Mouse (Mus musculus) adrenal gland, postnatal 10 days (tissue): Measurements from ENCODE around the gene Sema6d. TPM values are rescaled to one million over a fixed set of nuclear protein-coding genes. Genes with fewer than 3 reads are reported as not detected.

Source experiments
- DNase-seq: peaks from one replicate; pipeline ENCODE4 v3.0.0; 2021; ENCODE audit warnings: mixed read lengths
- total RNA-seq, 2 experiments: library from RNA; stranded (reverse); gene quantifications; 2 replicates each; pipeline ENCODE4 v1.2.3; 2021

The Sema6d gene
- total RNA-seq, 2 experiments from 2014 or later, result 17.3 to 22.2 TPM

DNA sequence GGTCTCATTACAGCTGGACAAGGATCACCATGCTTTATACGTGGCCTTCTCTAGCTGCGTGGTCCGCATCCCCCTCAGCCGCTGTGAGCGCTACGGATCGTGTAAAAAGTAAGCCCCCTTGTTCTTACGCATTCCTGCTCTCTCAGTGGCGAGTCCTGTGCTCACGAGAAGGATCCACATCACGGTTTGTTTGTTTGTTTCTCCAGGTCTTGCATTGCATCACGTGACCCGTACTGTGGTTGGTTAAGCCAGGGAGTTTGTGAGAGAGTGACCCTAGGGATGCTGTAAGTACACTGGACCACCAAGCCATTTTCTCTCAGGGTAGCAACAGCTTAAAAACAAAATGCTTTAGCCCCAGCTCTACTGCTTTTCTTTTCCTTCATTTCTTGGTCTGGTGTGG lies 569.8 kb downstream of the Sema6d start:
- DNase-seq, result no peak

DNA sequence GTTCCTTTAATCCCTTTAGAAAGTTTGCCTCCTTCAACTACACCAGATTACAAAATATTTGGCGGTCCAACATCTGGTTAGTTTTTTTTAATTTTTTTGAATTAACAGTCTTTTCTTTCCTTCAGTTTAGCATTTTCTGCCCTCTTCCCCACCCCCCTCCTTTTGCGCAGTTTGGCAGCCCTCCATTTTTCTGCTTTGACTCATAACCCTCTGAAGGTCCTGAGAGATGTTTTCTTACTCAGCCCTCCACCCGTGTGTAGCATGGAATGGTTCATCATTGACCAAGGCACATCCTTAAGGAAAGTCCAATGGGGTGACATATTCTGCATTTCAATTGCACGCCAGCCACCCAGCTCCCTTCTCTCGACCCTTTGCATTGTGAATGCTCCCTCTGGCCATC lies 570.9 kb downstream of the Sema6d start:
- peak; percentile 55 for DNase-seq

DNA sequence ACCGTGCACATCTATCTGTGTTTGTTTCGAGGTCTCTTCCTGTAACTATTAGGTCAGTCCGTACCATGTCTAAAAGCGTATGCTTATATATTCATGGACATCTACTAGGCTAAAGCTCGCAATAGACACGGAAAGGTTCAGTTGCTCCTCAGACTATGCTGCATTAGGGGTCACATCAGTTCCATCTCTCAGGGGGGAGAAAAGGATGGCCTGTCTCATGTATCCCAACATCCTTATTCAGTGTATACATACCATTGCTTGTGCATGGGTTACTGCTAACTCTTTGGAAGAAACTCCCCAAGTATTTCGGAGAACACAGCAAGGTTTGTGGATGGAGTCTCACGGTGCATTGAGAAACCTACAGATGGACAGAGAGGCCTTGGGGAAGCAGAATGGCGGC lies 571.5 kb downstream of the Sema6d start:
- no peak for DNase-seq

DNA sequence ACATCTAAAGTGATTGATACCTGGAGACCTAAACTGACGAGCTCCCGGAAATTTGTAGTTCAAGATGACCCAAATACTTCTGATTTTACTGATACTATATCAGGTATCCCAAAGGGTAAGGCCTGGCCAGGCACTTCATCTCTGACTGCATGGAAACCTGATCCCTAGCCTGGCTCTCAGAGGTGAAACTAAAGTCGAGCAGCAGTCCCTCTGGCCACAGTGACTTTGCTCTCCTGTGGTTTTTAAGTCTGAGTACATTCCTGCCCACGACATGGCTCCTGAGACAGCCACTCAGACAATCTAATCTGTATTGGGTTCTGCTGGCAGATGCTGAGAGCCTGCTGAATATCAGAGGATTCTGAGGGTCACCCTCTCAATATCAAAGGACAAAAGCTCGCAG lies 572.5 kb downstream of the Sema6d start:
- DNase-seq, result no peak

DNA sequence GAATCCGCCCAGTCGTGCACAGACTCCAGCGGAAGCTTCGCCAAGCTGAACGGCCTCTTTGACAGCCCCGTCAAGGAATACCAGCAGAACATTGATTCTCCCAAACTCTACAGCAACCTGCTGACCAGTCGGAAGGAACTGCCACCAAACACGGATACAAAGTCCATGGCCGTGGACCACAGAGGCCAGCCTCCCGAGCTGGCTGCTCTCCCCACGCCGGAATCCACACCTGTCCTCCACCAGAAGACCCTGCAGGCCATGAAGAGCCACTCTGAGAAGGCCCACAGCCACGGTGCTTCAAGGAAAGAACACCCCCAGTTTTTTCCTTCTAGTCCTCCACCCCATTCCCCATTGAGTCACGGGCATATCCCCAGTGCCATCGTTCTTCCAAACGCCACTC lies 574.4 kb downstream of the Sema6d start:
- DNase-seq, result no peak

DNA sequence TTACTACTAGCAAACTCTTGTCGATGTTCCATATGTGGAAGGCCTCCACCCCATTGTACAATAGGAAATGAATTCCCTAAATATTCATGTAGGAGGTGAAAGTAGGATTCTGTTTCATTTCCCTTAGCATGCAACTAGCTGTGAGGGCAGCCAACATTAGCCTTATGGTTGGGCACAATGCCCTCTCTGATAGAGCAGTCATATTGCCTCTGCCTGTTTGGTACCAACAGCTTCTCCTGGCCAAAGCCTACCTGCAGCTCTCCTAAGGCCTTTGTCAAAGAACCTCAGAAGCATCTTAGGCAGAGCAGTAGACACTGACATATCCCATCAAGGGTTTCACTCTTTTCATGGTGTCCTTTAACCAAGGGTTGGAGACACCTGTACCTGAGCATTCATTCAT lies 578.7 kb downstream of the Sema6d start:
- no peak for DNase-seq

DNA sequence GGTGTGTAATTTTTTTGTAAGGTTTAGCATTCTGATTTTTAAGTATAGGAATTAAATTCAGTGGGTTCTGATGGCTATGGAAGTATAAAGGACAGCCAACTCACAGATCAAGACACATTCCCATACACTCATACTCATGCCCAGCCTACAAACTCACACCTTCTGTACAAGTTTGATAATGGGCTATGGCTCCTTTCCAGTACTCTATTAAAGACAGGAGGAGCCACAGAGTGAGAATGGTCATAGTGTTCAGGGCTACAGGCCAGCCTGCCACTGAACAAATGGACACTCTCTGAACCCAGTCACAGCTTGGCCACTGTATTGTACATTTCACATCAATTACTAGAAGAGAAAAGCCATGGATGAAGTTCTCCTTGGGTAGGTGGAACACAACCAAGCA lies 583.3 kb downstream of the Sema6d start:
- no peak for DNase-seq

DNA sequence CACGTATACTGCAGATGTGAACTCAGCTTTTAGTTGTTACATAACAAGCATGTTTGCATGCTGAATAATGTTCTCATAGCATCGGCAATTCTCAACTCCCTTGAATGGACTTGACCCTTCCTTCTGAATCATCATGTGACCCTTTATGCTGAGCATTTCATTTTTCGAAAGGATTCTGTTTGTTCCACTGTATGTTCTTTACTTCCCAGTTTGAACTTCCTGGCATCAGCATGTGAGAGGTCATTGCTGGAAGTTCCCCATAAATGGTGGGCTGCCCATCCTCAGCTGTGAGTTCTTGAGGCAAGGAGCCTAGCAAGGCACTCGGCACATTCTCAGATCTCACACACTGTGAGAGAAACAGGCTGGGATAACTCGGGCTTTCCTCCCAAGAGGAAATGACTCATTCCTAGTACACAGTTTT lies 594.7 kb downstream of the Sema6d start:
- no peak for DNase-seq

DNA sequence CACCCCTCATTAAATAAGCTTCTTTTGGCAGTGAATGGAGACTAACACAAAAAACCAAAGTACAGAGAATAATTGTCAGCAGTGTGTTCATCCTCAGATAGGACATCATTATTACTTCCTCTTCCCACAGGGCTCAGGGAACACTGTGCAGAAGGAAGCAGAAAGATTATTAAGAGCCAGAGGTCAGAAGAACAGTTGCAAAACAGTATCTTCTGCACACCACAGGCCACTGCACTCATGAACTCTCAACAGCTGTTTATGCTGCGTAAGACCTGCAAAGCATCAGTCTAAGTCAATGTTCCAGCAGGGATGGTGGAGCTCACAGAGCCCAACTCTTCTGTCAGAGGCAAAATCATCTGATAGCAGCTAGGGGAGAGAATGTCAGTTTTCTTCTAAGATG lies 600.6 kb downstream of the Sema6d start:
- no peak for DNase-seq

DNA sequence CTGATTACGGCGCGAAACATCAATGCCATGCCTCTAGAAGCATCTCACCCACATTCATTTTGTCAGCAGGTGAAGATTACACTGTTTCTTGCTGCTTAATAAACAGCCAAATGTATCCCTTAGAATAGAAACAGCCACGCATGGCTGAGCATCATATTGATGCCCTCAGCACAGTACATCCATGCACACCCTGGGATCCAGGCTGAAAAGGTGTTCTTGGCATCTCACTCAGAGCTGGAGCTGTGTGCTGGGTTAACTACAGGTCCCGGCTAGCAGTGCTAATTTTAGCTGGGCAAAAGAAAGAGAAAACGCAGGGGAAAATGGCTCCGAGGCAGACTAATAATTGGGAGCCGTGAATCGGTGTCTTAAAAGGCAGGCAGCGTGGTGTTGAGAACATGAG lies 612.9 kb downstream of the Sema6d start:
- DNase-seq, result no peak

DNA sequence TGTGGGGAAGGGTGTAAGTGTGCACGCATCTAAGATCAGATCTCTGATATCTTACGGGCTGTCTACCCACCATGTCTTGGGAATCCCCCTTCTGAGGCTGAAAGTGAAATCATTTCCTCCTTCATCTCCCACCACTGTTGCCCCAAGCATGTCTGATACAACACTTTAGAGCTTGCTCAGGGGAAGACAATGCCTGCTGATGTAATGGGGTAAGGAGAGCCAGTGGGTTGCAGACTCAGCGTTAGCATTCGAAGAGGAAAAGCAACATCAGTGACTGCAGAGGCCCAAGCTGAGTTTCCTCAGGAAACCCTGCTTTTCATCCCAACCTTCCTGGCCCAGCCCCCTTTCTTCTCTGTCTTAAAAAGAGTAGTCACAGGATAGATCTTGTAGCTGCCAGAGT lies 615.2 kb downstream of the Sema6d start:
- no peak for DNase-seq

DNA sequence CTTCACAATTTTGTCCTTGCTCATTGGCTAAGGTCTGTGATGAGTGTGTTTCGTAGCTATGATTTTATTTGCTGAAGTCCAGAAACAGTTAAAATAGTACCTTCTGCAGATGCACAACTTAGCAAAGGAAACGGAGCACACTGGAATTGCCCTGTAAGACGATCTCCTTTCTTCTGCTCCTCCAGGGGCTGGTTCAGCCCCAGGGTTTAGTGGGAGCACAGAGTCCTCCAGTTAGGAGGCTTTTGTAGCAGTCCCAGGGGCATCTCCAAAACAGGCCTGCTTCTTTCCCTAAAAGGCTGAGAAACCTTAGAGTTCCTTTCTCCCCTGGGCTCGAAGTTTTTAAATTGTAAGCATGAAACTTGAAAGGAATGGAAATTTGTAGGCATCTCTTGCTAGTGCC lies 616.0 kb downstream of the Sema6d start:
- no peak for DNase-seq

DNA sequence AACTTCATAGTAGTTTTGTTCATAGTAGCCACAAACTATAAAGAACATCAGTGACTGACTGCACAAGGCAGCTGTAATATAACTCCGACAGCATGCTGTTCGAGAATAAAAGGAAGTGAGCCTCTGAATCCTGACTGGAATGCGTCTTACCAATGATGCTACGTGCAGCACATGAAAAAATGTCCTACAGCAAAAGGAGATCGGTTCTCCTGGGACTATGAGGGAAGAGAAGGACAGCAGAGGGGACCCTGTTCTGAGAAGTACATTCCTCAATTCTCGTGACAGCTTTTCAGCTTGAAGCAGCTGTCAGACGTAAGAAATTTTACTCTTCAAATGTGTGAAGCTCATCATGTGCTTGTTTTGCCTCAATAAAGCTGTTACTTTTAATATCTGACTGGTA lies 617.1 kb downstream of the Sema6d start:
- DNase-seq, result no peak
